Mouse (Mus musculus) right cerebral cortex, postnatal 10 days (tissue): ENCODE measurements around the gene C1qtnf5.

Source experiments
- DNase-seq, 2 experiments: peaks; one replicate each; pipeline ENCODE4 v3.0.0; 2021; ENCODE audit warnings: low spot score in 2 of 2

Gene C1qtnf5

GRCm38 (mm10) chr9:44130581-44131275 is 23.7 kb downstream of the C1qtnf5 start:
- no peak for DNase-seq

- no peak for DNase-seq
Measured at GRCm38 (mm10) chr9:44131276-44131590, 24.2 kb downstream of the C1qtnf5 start.

GRCm38 (mm10) chr9:44132200-44132599 is 25.2 kb downstream of the C1qtnf5 start:
- DNase-seq: no peak

GRCm38 (mm10) chr9:44133287-44133686 is 26.2 kb downstream of the C1qtnf5 start:
- DNase-seq: no peak

GRCm38 (mm10) chr9:44134101-44134850 is 27.2 kb downstream of the C1qtnf5 start, which contains the start of gene Mcam:
TSS of gene Mcam (plus strand) at chr9:44134469.
- DNase-seq: peak in 1 of 2 experiments; percentile 75

- no peak for DNase-seq
Measured at GRCm38 (mm10) chr9:44134851-44135730, 28.0 kb downstream of the C1qtnf5 start.

- no peak for DNase-seq
Measured at GRCm38 (mm10) chr9:44135731-44136411, 28.8 kb downstream of the C1qtnf5 start.

GRCm38 (mm10) chr9:44137846-44138245 is 30.8 kb downstream of the C1qtnf5 start:
- DNase-seq: no peak

GRCm38 (mm10) chr9:44141951-44142350 is 34.9 kb downstream of the C1qtnf5 start:
- DNase-seq: no peak

GRCm38 (mm10) chr9:44143421-44143820 is 36.4 kb downstream of the C1qtnf5 start:
- DNase-seq: no peak

- no peak for DNase-seq
Measured at GRCm38 (mm10) chr9:44144023-44144717, 37.1 kb downstream of the C1qtnf5 start.

GRCm38 (mm10) chr9:44144718-44145060 is 37.6 kb downstream of the C1qtnf5 start:
- no peak for DNase-seq

- no peak for DNase-seq
Measured at GRCm38 (mm10) chr9:44147290-44147689, 40.2 kb downstream of the C1qtnf5 start.
